Mouse (Mus musculus) CH12.LX (cell line): Measurements from ENCODE around the gene Bst1.

Source experiments
- BHLHE40 ChIP-seq: IDR thresholded peaks from 2 replicates; pipeline ENCODE4 v1.6.1; 2011; ENCODE audit warnings: mild to moderate bottlenecking, low read depth, low read length, improper control_type of control experiment
- CTCF ChIP-seq, 2 experiments: IDR thresholded peaks in 1 of 2; conservative IDR thresholded peaks in 1 of 2; 2 replicates each; pipeline ENCODE4 v1.5.1; 2011 to 2012; ENCODE audit warnings: low read depth in 2 of 2, low read length in 2 of 2, improper control_type of control experiment in 1 of 2, inconsistent platforms in 1 of 2, mild to moderate bottlenecking in 1 of 2, moderate library complexity in 1 of 2
- E2F4 ChIP-seq: IDR thresholded peaks from 2 replicates; pipeline ENCODE4 v1.6.1; 2011; ENCODE audit warnings: low read depth, low read length, improper control_type of control experiment; ENCODE audit not compliant: insufficient replicate concordance
- MAX ChIP-seq: IDR thresholded peaks from 2 replicates; pipeline ENCODE4 v1.6.1; 2011; ENCODE audit warnings: low read length, improper control_type of control experiment
- MXI1 ChIP-seq: IDR thresholded peaks from 2 replicates; pipeline ENCODE4 v1.6.1; 2011; ENCODE audit warnings: mild to moderate bottlenecking, low read depth, low read length, improper control_type of control experiment
- POLR2A ChIP-seq: IDR thresholded peaks from 2 replicates; pipeline ENCODE4 v1.6.1; 2011; ENCODE audit warnings: low read depth, mild to moderate bottlenecking, improper control_type of control experiment, low read length

DNA sequence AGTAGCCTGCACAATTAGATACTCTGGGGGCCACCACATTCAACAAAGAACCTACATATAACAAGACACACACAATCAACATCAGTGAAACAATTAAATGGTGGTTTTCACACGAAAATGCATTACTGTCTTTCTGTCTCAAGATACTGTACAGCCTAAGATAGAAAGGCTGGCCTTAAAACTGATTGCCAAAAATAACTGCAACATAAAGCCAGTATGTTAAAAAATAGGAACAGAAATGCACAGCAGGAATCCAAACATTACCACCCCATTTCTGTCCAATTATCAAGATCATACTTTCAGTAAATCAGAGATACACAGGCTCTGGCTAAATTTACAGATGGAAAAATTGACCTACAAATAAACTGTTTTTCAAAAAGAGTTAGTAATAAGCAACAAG, 41.7 kb upstream of the Bst1 start:
- TF ChIP-seq POLR2A (no peak), MAX (no peak), MXI1 (no peak), E2F4 (no peak), CTCF (conservative IDR thresholded peaks at IDR 0.05 in 1 of 2, IDR thresholded peaks at IDR 0.05 in 1 of 2; ENCODE audit: low read depth in 2 of 2, low read length in 2 of 2) (no peak), BHLHE40 (no peak)
